Mouse (Mus musculus) embryonic facial prominence, embryonic 12.5 days (tissue): ENCODE measurements at regions not wholly inside any gene's neighbourhood (a gene's known extent, or its start where the extent isn't known, plus 50 kb on each side); places are given as distances from the start of the nearest gene placed in this dataset.

Experiments
- ATAC-seq: fragments of 200-750 bp; cut with Nextera tagmentation; 2 replicates; pipeline ENCODE4 v1.8.0; 2017; ENCODE audit not compliant: insufficient number of reproducible peaks, insufficient read depth, low FRiP score, low TSS enrichment
- H3K27ac ChIP-seq: fragments of 300-500 bp; sonication (generic); 2 replicates; pipeline ENCODE4 v1.5.1; 2016; ENCODE audit warnings: mild to moderate bottlenecking
- H3K27me3 ChIP-seq: fragments of 300-500 bp; sonication (generic); 2 replicates; pipeline ENCODE4 v1.6.1; 2016; ENCODE audit warnings: mild to moderate bottlenecking, moderate library complexity
- H3K36me3 ChIP-seq: fragments of 300-500 bp; sonication (generic); 2 replicates; pipeline ENCODE4 v1.6.1; 2016; ENCODE audit warnings: mild to moderate bottlenecking
- H3K4me1 ChIP-seq: fragments of 300-500 bp; sonication (generic); 2 replicates; pipeline ENCODE4 v1.6.1; 2016
- H3K4me2 ChIP-seq: fragments of 300-500 bp; sonication (generic); replicated peaks from 2 replicates; pipeline ENCODE4 v1.6.1; 2016; ENCODE audit warnings: mild to moderate bottlenecking, moderate library complexity
- H3K4me3 ChIP-seq: fragments of 300-500 bp; sonication (generic); 2 replicates; pipeline ENCODE4 v1.5.1; 2016; ENCODE audit warnings: mild to moderate bottlenecking
- H3K9ac ChIP-seq: fragments of 300-500 bp; sonication (generic); 2 replicates; pipeline ENCODE4 v1.6.1; 2016; ENCODE audit warnings: mild to moderate bottlenecking, moderate library complexity
- H3K9me3 ChIP-seq: fragments of 300-500 bp; sonication (generic); 2 replicates; pipeline ENCODE4 v1.6.1; 2016; ENCODE audit warnings: mild to moderate bottlenecking, moderate library complexity
- WGBS: fragments of 180-500 bp; shearing (Covaris S2); methylation state at CpG from one replicate; pipeline ENCODE4 v1.1.7; 2016; 5-methylcytosine and 5-hydroxymethylcytosine counted together

DNA sequence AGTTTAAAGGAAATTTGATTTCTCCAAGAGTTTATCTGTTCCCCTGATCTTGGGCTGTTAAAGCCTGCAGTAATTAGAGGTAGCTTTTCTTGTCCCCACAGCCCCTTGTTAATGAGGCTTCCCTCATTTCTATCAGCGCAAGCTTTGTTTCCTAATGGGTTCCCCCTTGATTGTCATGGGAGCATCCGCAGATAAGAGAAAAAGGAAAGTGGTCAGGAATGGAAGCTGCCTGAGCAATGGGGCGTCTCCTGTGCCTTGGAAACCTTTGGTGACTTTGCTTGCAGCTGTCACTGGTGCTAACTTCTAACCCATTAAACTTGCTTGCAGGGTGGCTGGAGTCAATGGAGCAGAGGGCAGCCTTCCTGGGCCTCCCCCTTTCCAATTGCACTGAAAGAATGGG lies 202.7 kb upstream of the Arglu1 start:
- 38% methylated on average over 3 of the region's 3 CpGs for WGBS
- Histone ChIP-seq H3K36me3 (no peaks in the 10 kb centered on the region), H3K27me3 (no peaks in the 10 kb centered on the region), H3K9ac (no peak overlapping the region), H3K4me1 (no peaks in the 10 kb centered on the region), H3K4me2 (no peak overlapping the region), H3K27ac (no peak overlapping the region), H3K4me3 (no peak overlapping the region), H3K9me3 (no peaks in the 10 kb centered on the region)
- no peak for ATAC-seq

DNA sequence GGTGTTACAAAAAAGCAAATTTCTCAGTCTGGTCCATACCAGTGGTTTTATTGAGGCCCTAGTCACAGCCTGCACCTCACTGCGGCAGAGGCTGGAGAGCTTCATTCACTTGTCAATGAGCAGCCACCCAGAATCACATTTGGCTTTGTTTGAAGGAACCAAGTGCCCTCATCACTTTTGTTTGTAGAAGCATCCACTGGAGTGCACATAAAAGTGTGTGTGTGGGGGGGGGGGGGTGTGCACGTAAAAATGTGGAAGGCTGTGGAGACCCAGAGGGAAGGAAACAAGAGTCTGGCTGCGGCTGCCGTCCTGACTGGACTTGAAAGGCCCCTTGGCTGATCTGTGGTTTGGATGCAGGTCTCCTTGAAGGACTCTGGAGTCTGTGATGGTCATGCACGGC lies 187.0 kb upstream of the Arglu1 start:
- Histone ChIP-seq H3K9ac (no peak overlapping the region), H3K4me3 (no peak overlapping the region), H3K4me1 (no peaks in the 10 kb centered on the region), H3K27ac (no peak overlapping the region), H3K27me3 (no peaks in the 10 kb centered on the region), H3K36me3 (no peaks in the 10 kb centered on the region), H3K4me2 (no peak overlapping the region), H3K9me3 (no peaks in the 10 kb centered on the region)
- WGBS, result 78% methylated on average over 4 of the region's 5 CpGs
- ATAC-seq, result no peak

DNA sequence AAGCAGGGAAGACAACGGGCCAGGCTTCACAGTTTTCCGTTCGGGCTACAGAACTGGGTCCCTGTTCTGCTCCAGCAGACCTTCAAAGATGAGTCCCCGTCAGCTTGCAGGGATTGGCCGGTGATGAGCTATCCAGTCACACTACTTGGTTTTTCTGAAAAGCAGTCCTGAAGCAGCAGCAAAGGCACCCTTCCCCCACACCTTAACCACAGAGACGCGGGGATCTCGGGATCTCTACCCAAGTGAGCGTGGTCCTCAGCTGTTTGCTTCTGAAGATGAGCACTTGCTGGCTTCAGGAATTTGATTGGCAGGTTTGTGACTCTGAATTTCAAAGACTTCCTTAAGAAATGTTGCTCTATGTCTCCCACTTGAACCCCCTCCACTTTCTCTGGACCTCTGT lies 186.6 kb upstream of the Arglu1 start:
- Histone ChIP-seq H3K27me3 (no peaks in the 10 kb centered on the region), H3K4me3 (no peak overlapping the region), H3K4me1 (no peaks in the 10 kb centered on the region), H3K36me3 (no peaks in the 10 kb centered on the region), H3K9ac (no peak overlapping the region), H3K27ac (no peak overlapping the region), H3K4me2 (no peak overlapping the region), H3K9me3 (no peaks in the 10 kb centered on the region)
- ATAC-seq, result no peak
- WGBS, result 62% methylated on average over 9 of the region's 9 CpGs

DNA sequence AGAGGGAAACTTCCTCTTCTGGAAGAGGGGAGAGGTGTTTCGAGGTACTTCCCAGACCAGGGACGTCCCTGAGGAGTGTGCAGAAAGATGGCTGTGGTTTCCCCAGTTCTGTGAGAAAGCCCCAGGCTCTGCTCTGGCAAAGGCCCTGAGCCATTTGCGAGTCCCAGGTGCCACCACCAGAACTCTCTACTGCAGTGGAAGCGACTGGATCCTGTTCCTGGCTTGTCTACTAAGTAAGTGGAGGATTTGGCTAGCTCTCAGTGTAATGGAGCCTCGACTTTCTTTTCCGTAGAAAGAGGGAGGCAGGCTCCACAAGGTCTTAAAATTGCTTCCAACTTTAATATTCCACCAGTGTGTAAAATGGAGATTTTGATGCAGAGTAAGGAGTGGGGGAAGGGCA lies 186.1 kb upstream of the Arglu1 start:
- H3K9me3 ChIP-seq, result no peaks in the 10 kb centered on the region
- no peak overlapping the region for H3K4me3 ChIP-seq
- no peak for ATAC-seq
- no peaks in the 10 kb centered on the region for H3K4me1 ChIP-seq
- H3K4me2 ChIP-seq, result no peak overlapping the region
- 76% methylated on average over 6 of the region's 6 CpGs for whole genome bisulfite sequencing
- H3K27me3 ChIP-seq, result no peaks in the 10 kb centered on the region
- no peaks in the 10 kb centered on the region for H3K36me3 ChIP-seq
- H3K27ac ChIP-seq, result no peak overlapping the region
- no peak overlapping the region for H3K9ac ChIP-seq

DNA sequence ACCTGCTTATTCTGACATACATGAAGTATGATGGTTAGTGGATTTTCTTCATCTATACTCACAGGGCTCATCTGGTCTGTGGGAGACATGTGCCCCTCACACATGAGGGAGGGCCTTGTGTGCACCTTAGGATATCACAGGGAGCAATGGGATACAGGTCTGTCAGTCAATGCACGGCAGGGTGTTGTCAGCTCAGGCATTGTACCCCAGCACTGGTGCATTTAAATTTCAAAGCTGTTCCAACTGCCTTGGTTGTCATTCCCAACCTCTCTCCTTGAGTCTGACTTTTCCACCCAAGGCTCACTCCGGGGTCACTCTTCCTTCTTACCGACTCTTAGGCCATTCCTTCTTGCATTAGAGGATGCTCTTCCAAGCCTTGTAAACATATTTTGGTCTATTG lies 181.6 kb upstream of the Arglu1 start:
- Histone ChIP-seq H3K9ac (no peak overlapping the region), H3K4me2 (no peak overlapping the region), H3K27me3 (no peaks in the 10 kb centered on the region), H3K4me1 (peaks cover 12% of the 10 kb centered on the region), H3K4me3 (no peak overlapping the region), H3K36me3 (no peaks in the 10 kb centered on the region), H3K27ac (no peak overlapping the region), H3K9me3 (no peaks in the 10 kb centered on the region)
- ATAC-seq, result no peak
- 56% methylated on average over 3 of the region's 3 CpGs for WGBS

DNA sequence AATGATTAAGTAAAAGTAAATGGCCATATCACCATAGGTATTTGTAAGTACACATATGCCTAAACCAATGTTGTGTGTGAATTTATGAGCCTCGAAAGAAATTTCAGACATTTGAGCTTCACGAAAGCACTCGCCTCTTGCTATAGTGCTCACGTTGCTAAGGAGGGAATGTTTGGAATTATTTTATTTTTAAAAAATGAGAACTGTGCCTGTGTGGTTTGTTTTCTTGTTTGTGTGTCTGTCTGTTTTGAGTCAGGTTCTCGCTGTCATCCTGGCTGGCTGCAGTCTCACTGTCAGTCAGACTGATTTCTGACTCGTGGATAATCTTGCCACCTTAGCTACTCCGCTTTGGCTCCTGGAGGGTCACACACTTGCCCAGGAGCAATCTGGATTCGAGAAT lies 180.7 kb upstream of the Arglu1 start:
- H3K4me3 ChIP-seq, result no peak overlapping the region
- no peak overlapping the region for H3K4me2 ChIP-seq
- H3K4me1 ChIP-seq, result peaks cover 13% of the 10 kb centered on the region
- WGBS, result 53% methylated on average over 8 of the region's 8 CpGs
- no peaks in the 10 kb centered on the region for H3K36me3 ChIP-seq
- H3K27me3 ChIP-seq, result no peaks in the 10 kb centered on the region
- no peak overlapping the region for H3K9ac ChIP-seq
- H3K9me3 ChIP-seq, result no peaks in the 10 kb centered on the region
- ATAC-seq, result no peak
- no peak overlapping the region for H3K27ac ChIP-seq

DNA sequence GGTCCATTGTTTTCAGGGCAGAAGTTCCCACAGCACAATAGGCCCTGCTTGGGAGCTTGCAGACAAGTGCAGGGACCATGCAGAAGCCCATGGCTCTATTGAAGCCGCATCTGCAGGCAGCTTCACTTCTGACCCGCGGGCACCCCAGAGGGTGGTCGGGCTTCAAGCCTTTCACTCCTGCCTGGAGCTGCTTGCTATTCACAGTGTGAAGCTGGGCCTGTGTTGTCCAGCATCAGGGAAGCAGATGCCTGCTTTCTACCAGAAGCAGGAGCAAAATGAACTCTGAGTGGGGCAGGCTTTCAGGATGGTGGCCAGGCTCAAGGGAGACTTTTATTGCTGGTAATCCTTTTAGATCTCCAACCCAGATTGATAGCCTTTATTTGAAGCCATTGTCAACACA lies 180.2 kb upstream of the Arglu1 start:
- Histone ChIP-seq H3K27me3 (no peaks in the 10 kb centered on the region), H3K9ac (no peak overlapping the region), H3K36me3 (no peaks in the 10 kb centered on the region), H3K9me3 (no peaks in the 10 kb centered on the region), H3K4me1 (peaks cover 13% of the 10 kb centered on the region), H3K4me3 (no peak overlapping the region), H3K27ac (no peak overlapping the region), H3K4me2 (no peak overlapping the region)
- WGBS, result 7% methylated on average over 4 of the region's 4 CpGs
- no peak for ATAC-seq

DNA sequence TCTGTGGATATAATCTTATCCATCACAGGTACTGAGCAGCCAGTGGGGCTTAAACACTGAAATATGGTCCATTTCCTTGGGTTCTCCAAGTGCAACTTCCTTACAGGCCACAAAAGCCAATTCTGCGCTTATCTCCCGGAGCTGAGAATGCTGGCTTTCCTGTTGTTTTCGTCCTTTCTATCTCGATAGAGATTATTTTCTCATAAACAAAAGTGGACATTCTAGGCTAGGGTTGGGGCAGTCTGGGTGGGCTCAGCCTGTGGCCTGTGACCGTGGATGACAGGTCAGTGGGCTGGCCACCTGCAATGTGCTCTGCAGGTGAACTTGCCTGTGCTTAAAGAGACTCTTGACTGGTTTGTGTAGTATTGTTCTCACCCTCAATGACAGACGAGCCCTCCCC lies 179.0 kb upstream of the Arglu1 start:
- Histone ChIP-seq H3K9ac (no peak overlapping the region), H3K27ac (no peak overlapping the region), H3K9me3 (no peaks in the 10 kb centered on the region), H3K4me3 (no peak overlapping the region), H3K27me3 (no peaks in the 10 kb centered on the region), H3K4me1 (peaks cover 13% of the 10 kb centered on the region), H3K4me2 (no peak overlapping the region), H3K36me3 (no peaks in the 10 kb centered on the region)
- 67% methylated on average over 6 of the region's 6 CpGs for WGBS
- no peak for ATAC-seq

DNA sequence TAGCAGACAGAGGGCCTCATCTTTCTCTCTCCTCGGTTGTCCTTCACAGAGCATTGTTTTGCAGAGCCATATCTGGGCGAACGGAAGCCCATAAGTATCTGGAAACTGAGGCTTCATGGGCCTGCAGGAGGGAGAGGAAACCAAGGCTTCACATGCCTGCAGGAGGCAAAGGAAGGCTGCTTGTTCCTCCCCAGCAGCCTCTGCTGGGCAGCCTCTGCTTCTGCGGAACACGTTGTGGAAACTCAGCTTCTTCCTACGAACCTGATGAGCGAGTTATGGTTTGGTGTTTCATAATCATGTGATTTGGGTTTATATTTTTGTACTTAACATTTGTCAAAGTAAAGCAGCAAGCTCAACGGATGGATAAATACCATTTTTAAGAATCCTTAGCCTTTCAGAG lies 177.6 kb upstream of the Arglu1 start:
- Histone ChIP-seq H3K4me2 (no peak overlapping the region), H3K36me3 (no peaks in the 10 kb centered on the region), H3K4me3 (no peak overlapping the region), H3K27me3 (no peaks in the 10 kb centered on the region), H3K9ac (no peak overlapping the region), H3K4me1 (peaks cover 13% of the 10 kb centered on the region), H3K9me3 (no peaks in the 10 kb centered on the region), H3K27ac (no peak overlapping the region)
- no peak for ATAC-seq
- WGBS, result 69% methylated on average over 8 of the region's 8 CpGs

DNA sequence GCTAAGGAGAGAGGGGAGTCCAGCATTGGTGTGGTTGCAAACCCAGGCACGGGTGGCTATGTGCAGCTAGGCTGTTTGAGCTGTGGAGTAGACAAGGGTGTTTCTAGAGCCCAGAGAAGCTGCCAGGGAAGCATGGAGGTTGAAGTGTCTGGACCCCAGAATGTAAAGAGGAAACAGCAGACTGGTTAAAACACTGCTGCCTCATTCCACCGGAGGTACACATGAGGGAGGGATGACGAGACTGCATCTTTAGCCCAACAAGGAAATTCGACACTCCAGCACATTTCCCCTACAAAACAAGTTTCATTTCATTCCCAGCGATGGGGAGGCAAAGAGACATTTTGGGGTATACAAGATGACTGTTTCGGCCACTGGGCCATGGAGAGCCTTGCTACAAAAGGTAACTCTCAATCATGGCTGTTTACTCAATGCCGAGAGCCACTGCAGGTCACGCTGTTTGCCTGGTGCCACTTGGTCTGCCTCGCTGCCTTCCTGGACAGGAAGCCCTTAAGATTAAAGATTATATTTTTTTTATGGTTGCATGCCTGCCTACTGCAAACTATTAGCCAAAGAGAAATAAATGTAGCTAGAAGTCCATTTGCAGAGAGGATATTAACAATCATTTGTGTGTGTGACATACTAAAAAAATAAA lies 176.9 kb upstream of the Arglu1 start:
- H3K9ac ChIP-seq, result no peak overlapping the region
- peaks cover 13% of the 10 kb centered on the region for H3K4me1 ChIP-seq
- 0 out of 2 replicates have a peak overlapping the region, but pooled peaks have one; percentile 1 for H3K4me2 ChIP-seq
- no peaks in the 10 kb centered on the region for H3K27me3 ChIP-seq
- 42% methylated on average over 9 of the region's 9 CpGs for WGBS
- no peak for ATAC-seq
- H3K27ac ChIP-seq, result no peak overlapping the region
- H3K36me3 ChIP-seq, result no peaks in the 10 kb centered on the region
- no peak overlapping the region for H3K4me3 ChIP-seq
- H3K9me3 ChIP-seq, result no peaks in the 10 kb centered on the region

DNA sequence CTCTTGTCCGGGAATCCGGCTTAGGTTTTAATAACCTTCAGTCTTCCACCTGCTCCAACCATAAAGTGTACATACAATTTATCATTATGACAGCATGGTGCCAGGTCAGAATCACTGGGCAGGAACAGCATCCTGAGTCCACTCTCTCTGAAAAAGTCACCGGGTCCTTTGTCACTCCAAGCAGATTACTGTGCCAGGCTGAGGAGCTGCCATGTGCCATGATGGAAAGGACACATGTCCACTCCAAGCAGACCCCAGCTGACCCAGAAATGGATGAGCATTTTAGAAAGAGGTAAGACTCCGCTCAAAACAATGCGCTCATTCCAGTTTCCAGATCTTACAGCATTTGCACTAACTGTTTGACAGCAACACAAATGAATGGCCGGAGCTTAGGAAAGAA lies 172.4 kb upstream of the Arglu1 start:
- Histone ChIP-seq H3K36me3 (no peaks in the 10 kb centered on the region), H3K9me3 (no peaks in the 10 kb centered on the region), H3K4me2 (no peak overlapping the region), H3K27ac (no peak overlapping the region), H3K27me3 (no peaks in the 10 kb centered on the region), H3K4me1 (peaks cover 10% of the 10 kb centered on the region), H3K9ac (no peak overlapping the region), H3K4me3 (no peak overlapping the region)
- no peak for ATAC-seq
- 90% methylated on average over 6 of the region's 6 CpGs for WGBS

DNA sequence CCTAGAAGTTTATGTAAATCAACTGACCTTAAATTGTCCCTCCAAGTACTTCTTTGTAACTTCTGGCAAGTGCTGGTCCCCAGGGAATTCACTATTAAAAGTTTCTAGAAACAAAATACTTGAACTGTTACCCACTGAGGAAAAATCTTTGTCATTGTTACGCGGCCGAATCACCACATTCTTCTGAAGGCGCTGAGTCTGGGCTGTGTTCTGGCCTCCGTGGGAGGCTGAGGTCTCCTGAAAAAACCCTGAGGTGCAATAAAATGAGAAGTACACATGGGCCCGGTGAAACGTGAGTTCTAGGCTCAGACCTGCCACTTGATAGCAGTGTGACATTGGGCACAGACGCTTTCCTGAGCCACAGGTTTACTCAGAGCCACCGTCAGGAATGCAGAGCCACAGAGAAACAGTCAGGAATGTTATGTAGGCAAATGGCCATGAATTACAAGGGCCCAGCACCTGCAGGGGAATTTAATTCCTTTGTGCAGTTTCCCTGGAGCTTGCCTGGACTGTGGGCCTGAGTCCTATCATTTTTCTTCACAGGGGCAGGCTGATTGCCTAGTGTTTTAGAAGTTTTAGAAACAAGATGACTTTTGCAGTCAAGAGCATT lies 171.1 kb upstream of the Arglu1 start:
- no peaks in the 10 kb centered on the region for H3K4me1 ChIP-seq
- ATAC-seq, result no peak
- WGBS, result 63% methylated on average over 9 of the region's 9 CpGs
- no peak overlapping the region for H3K4me2 ChIP-seq
- H3K9me3 ChIP-seq, result no peaks in the 10 kb centered on the region
- no peak overlapping the region for H3K4me3 ChIP-seq
- no peak overlapping the region for H3K27ac ChIP-seq
- no peaks in the 10 kb centered on the region for H3K27me3 ChIP-seq
- H3K36me3 ChIP-seq, result no peaks in the 10 kb centered on the region
- no peak overlapping the region for H3K9ac ChIP-seq
